Mouse (Mus musculus) adrenal gland, adult (tissue): ENCODE data around the gene Hoxd3.

Experiments
- DNase-seq, 2 experiments: peaks; one replicate each; pipeline ENCODE4 v3.0.0; 2022 to 2023; ENCODE audit warnings: low spot score in 1 of 2; ENCODE audit not compliant: inconsistent age in 2 of 2

The Hoxd3 gene

DNA sequence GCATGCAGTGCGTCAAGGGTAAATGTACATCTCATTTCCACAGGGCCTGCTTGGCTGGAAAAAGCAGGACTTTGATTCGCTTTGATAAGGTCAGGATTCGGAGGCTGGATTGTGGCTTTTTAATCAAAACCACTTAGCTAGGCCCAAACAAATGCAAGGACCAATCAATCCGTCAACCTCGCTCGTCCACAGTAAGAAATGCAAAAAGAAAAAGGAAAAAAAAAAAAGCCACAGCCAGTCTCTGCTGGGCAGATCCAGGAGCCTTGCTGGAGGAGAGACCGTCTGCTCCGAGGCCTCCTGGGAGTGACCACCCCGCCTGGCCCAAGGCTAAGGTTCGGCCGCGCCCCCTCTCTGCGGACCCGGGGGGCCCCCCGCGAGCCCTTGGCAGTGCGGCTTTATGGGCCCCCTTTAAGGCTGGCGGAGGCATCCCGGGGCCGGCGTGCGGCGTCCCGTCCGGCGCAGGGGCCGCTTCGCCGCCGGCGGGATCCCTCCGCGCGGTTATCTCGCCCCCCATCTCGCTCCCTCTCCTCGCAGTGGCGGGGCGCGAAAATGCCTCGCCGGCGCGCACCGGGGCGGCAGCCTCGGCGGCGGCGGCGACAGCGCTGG, 7.2 kb upstream of the Hoxd3 start, which contains the start of gene Hoxd8:
TSS of gene Hoxd8 (plus strand) at position 223 of the 606 bp plus-strand sequence.
- peak; percentile 89 to 95 for DNase-seq

DNA sequence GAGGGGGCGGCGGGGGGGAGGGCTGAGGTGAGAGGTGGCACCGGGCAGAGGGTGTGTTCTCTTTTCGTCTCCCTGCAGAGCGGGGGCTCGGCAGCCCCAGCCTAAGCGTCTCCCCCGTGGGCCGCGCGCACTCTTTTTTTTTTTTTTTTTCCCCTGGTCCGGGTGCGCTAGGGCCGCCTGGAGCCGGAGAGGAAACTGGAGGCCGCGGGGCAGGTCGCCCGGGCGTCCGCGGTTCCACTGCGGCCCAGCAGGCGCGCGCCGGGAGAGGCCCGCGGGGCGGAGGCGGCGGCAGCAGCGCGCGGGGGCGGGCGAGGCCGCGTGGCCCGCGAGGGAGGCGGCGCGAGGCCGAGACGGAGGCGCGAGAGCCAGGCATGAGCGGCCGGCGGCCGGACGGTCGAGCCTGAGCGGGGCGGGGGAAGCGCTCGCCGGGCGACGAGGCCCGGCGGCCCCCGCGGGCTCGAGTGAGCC, 6.7 kb upstream of the Hoxd3 start:
- DNase-seq, result peak; percentile 75 to 88

DNA sequence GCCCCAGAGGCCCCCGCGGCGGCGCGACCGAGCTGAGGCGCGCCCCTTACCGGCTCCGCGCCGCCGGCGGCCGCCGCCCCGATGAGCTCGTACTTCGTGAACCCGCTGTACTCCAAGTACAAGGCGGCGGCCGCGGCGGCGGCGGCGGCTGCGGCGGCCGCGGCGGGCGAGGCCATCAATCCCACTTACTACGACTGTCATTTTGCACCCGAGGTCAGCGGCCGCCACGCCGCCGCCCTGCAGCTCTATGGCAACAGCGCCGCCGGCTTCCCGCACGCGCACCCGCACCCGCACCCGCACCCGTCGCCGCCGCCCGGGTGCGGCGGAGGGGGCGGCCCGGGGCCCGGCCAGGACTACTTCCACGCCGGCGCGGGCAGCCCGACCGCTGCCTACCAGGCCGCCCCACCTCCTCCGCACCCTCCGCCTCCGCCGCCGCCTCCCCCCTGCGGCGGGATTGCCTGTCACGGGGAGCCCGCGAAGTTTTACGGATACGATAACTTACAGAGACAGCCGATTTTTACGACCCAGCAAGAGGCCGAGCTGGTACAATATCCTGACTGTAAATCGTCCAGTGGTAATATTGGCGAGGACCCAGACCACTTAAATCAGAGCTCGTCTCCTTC, 6.1 kb upstream of the Hoxd3 start:
- DNase-seq, result peak; percentile 85 to 93

GRCm38 (mm10) chr2:74706393-74706960, 5.2 kb upstream of the Hoxd3 start:
- peak in 1 of 2 experiments; percentile 62 for DNase-seq

DNA sequence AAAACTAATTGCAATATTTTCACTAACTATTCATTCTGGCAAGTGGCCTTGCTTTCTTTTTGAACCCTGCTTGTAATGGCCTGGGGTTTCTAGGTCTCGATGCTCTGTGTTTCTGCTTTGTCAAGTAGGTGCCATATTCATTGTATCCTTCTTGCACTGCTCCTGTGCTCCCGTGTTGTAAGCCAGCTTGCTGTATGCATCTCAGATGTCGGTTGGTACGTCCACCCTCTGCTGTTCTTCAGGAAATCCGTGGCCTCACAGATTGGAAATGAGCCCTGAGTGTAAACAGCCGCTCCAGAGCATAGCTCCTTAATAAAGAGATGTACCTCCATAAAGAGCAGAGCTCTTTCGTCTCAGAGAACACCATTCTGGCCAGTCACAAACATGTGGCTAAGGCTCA, 4.1 kb upstream of the Hoxd3 start:
- DNase-seq, result peak in 1 of 2 experiments; percentile 53

DNA sequence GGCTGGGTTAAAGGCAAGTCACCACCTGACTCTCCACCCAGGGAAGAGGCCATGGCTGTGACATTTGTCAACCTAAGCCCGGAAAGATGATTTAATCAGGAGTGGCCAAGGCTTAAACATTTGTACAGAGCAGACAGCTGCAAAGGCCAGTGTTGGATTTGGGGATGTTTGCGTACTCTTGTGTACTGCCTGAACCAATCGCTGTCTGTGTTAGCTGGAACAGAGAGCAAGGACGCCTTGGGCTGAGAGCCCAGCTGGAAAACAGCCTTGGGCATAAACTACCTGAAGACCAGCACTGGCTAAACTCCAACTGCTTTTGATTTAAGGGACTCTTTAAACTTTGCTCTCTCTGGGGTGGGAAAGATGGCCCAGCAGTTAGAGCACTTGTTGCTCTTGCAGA, 3.1 kb upstream of the Hoxd3 start:
- DNase-seq, result peak; percentile 74 to 91

DNA sequence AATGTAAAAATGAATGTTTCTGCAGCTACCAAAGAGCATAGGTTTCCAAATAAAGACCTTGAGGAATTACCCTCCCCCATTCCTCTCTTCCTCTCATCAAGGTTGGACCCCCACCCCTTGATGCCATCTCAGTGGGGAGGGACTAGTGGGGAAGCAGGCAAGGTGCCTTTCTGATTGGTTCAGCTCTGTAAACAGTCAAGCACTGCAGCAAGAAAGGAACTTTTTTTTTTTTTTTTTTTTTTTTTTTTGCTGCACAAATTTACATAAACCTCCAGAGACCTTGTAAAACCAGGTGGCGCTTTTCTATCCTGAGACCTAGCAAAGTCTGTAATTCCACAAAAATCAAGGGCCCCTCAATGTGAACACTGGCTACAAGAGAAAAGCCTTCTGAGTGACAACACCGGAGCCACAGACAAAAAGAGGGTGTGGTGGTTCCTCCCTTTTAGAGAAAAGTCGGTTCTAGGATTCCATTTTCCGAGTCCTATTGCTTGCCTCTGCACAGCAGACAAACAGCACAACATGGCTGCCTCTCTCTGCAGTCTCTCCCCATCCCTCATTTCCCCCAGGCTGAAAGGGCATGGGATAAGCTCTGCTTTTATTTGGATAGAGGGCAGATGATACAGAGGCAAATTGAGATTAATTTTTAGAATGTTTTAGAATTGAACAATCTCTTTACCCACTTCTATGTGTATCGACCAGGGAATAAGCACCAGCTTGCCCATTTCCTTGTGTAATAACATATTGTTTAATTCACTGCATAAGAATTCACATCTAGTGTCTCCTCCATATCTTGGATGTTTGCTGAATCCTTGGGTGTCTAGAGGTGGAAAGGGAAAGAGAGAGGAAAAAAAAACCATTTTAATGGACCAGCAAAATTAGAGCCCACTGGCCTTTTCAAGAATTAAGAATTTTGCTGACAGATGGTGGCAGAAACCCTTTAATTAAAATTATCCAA, 2.0 kb upstream of the Hoxd3 start:
- no peak for DNase-seq

DNA sequence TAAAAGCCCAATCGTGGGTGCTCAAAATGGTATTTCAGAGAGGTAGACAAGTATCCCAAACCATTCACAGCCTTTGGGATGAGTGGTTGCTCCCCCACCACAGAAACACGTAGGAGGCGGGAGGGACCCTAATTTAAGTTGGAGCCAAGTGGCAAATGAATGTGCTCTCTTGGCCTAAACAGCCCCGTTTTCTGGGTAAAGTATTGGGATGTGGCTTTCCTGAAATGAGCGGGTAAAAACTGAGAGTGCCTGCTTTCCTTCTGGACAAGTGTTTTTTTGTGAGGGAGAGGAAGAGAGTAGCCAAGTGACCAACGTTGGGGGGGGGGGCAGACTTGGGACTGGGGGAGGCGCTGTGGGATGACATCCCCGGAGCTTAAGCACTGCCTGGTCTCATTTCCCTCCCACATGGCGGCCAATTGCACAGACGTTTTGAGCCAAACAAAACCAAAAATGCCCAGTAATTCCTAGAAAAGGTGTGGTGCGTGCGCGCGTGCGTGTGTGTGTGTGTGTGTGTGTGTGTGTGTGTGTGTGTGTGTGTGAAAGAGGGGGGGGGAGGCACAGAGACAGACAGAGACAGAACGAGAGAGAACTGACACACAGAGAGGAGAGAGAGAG, 691 bp upstream of the Hoxd3 start:
- DNase-seq, result peak in 1 of 2 experiments; percentile 71

DNA sequence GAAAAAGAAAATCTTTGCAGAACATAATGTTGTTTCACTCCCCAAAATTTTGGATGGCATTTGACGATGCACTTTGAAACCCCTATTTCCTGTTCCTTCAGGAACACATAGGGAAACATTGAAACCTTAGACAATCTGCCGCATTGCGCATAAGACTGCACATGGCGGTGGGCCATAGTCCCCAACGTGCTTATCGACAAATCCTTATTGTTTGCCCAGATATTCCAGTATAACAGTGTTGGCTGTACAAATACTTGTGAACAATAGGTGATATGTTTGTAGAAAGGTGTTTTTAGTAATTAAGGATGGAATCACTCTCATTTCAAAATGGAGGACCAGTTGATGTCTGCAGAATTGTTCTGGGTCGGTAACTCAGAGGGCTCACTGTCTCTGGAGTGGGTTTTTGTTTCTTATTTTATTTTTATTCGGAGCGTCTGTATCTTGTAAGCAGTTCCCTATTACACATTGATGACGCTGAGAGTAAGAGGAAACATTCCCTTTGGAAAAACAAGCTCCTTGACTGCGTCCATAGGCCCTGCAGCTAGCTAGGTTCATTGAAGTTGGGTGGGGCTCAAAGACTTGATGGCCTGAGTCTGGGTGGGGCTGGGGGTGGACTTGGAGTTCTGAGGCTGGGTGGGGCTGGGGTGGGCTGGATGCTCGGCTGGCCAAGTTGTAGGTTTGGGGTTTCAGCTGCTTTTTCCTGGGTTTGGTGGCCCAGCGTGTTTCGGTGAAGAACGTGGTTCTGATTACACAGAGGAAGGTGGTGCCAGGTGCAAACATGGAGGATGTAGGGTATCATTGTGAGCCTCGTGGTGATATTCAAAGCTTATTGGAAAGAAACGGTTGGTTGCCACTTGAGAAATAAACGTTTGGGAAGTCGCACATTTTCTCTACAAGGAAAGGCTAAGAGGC, 1.8 kb downstream of the Hoxd3 start:
- DNase-seq, result peak in 1 of 2 experiments; percentile 65

GRCm38 (mm10) chr2:74714156-74714789, 2.5 kb downstream of the Hoxd3 start:
- DNase-seq, result peak; percentile 52 to 83

- peak; percentile 73 to 89 for DNase-seq
These were observed 3.2 kb downstream of the Hoxd3 start for GRCm38 (mm10) chr2:74714881-74715280.

DNA sequence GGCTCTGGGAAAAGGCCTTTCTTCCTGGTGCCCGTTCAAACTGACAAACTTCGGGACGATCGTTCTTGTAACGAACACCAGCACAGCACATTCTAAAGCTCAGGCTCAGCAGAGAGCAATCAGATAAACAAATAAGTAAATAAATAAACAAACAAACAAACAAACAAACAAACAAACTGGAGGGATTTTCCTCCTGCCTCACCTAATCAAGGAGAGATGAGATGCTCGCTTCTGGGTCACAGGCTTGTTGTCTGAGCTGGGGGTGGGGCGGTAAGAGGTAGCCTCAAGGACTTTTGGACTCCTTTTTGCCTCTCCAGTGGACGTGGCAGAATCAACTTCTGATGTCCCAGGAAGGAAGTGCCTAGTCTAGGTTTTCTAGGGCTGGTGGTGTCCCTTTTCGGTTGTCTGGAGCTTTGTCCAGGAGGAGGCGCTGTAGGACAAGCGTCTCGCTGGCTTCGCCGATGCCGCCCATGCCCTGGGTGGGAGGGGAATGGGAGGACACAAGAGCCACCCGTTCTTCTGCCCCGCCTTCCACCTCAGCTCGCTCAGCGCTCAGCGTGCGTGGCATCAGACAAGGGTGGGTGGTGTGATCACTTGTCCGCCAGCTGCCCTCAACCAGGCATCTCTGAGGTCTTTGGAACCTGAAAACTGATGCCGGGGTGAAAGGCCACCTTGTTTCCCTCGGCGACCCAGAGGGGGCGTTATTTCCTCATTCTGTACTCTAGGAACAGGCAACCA, 3.9 kb downstream of the Hoxd3 start:
- peak; percentile 94 to 98 for DNase-seq

- DNase-seq, result no peak
These were observed 8.7 kb downstream of the Hoxd3 start for GRCm38 (mm10) chr2:74720384-74720783.

- no peak for DNase-seq
These were observed 9.3 kb downstream of the Hoxd3 start for GRCm38 (mm10) chr2:74720955-74721491.

- no peak for DNase-seq
These were observed 10.2 kb downstream of the Hoxd3 start for GRCm38 (mm10) chr2:74721882-74722281.

DNA sequence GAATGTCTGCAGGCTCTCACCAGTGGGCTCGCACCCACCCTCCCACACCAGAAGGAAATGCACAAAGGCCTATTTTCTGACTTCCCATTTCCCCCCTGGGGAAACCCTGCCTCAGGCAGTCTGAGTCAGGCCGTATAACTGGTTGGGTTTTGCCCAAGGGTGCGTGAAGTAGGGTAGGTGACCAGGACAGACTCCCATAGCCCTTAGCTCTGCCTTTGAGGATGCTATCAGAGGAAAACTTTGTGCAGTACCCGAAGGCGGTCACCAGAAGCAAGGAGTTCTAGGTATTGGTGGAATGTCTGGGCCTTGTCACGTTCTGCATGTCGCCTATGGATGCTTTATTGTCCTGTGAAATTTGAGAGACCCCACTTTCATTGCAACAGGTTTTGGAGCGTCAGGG, 11.2 kb downstream of the Hoxd3 start:
- no peak for DNase-seq

DNA sequence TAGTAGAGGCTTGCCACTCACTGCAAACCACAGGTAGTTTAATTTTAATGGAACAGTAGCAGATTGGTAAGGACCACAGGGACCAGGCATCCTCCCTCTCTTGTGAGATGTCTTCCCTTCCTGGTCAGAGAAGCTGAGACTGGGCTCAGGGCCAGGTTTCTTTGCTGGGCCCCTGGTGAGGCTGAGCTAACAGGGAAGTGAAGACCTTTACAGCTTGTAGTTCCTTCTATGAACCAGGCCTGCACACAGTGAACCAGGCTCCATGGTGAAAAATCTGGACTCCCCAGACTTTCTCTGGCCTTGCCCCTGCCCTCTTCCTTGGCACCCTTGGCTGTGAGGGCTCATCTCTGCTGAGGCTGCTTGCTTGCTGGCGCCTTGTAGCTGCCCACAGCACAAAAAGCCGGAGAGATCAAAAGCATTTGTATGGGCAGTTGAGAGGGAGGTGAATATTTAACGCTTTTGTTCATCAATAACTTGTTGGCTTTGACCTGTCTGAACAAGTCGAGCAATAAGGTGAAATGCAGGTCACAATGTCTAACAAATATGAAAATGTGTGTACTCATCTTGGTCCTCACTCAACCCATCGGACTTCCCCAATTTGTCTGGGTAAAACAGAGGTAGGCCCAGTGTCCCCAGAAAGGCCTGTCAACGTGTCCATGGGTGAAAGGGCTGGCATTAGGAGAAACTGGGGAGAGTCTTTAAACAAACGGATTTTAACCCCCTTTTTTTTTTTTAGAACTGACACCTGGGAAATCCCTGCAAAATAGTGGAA, 12.7 kb downstream of the Hoxd3 start:
- no peak for DNase-seq

GRCm38 (mm10) chr2:74725171-74725570, 13.4 kb downstream of the Hoxd3 start:
- DNase-seq, result no peak
